Mouse (Mus musculus) frontal cortex, adult (tissue): ENCODE results near the gene Dlg2.

Source experiments
- ATAC-seq: cut with Nextera tagmentation; 2 replicates; pipeline ENCODE4 v1.9.2; 2017; ENCODE audit warnings: mild to moderate bottlenecking, moderate library complexity, mixed read lengths; ENCODE audit not compliant: low TSS enrichment

The Dlg2 gene

DNA sequence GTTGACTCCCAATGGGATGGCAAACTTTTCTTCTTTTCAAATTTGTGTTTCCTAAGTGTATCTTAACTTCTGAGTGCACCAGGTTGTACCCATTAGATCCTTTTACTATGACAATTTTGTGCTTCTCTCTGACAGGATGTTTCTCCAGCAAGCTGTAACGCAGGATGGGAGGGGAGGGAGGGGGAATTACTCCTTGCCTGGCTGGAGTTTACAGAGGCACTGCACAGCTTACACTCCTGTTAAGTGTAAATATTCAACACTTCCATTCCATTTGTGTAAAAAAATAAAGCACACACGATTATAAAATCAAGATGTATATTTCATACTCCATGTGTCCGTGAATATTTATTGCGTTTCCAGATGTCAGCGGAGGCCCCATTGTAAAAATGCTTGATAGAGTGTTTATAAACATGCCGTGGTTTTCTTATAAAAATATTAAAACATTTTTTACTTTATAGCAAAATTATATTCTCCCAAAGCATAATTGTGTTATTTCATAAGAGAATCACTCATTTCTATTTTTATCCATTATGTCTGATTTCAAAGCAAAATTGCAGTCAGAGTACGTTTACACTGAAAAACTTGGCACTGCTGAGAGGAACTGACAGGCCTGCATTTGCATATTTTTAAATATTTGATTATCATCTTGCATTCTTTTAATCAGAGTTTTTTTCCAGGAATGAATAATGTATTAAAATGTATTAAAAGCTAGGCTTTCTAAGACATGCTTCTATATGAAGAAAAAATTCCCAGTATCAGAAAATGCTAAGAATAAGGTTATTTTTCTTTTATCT is 1972.5 kb downstream of the Dlg2 start:
- ATAC-seq = no peak

DNA sequence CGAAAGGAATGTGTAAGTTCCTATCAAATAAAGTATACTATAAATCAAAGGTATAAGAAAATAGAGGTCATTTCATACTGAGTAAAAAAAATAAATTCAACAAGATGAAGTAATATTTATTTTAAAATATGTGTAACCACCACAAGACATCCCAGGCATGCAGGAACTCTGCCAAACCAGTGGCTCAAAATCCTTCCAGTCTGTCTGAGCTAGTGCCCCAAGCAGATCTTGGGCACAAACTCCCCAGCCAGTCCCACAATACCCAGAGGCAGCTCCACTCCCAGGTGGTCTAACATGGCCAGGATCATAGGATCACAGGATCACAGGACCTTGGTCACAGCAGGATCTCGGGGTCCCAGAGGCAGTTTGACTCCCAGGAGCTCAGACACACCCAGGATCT is 1977.7 kb downstream of the Dlg2 start:
- ATAC-seq = no peak

DNA sequence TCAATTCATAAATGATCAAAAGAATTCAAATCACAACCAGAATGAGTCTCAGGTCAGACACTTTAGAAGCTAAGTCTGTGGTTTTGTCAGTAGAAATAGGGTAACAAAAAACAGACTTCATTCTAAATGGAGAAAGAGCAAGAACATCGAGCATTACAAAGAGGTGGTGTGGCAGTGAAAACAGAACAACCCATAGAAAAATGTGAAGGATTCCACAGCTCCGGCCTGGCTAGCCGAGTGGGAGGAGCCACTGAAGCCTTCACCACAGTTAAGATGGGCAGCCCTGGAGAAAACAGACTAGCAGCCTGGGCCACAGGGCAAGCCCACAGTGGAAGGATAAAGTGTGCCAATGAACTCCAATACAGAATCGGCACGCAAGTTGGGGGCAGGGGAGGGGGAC is 1979.5 kb downstream of the Dlg2 start:
- ATAC-seq = no peak

DNA sequence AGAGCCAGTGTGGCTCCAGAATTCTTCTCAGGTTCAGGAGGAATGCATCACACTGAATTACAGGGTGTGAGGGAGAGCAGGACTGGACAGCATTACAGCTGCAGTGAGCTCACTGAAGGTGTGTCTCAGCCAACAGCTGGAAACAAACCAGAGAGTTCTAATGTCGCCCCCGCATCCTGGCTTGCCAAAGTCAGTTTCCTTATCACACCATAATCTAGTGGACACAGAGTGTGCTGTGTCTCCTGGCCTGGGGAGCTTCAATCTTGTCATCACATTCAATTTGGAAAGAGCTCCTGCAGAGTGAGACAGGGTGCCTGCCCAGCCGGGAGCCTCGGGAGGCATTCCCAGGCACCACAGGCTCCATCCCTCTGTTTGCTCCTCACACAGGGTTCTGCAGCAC is 1981.3 kb downstream of the Dlg2 start:
- no peak for ATAC-seq

DNA sequence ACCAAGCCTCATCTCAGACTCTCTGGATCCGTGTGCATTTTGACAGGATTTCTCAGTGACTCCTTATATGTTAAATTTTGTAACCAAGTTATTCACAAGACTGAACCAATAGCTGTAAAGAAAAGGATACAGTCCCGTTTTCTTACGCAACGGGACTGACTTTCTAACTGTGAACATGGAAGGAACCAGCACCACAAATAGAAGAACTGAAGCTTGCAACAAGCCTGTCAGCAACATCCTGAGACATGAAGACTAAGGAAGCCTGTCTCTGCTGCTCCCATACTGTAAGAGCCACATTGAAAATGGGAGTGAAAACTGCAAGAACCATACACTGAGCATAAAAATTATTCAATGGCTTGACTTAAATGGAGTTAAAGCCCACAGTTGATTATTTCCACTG is 1981.8 kb downstream of the Dlg2 start:
- ATAC-seq = no peak

DNA sequence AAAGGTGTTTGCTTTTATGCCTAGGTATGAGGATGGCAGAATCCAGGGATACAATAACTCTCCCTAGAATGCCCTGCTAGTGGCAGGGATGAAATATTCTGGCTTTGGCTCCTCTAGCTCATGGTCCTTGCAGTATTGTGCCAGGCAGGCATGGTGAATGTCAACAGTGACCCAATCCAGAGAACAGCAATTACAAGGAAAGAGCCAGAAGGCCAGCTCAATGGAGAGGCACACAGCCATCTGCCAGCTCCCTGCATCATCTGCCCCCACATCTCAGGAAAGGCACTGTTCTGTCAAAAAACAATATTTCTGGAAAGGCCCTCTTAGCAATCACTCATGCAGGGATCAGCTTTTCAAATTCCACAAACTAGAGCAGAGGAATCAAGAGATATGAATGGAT is 1984.1 kb downstream of the Dlg2 start:
- ATAC-seq = peak; percentile 55; the same call in 1 of the 2 replicates

DNA sequence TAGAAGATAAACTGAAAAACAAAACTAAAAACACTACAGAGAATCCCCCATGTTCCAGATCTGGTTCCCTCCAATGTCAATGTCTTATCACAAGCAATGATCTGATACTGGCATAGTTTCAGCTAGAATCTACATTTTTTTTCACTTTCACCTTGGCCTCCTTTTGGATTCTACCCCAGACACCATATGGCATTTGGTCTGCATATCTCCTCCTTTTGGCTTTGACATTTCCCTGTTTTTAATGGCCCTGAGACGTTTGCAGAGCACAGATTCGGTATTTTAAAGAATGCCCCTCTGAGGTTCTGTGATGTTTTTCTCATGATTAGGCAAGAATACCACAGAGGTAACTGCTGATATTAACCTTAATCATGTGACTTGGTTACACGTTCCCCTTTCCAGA is 1984.8 kb downstream of the Dlg2 start:
- ATAC-seq = no peak

DNA sequence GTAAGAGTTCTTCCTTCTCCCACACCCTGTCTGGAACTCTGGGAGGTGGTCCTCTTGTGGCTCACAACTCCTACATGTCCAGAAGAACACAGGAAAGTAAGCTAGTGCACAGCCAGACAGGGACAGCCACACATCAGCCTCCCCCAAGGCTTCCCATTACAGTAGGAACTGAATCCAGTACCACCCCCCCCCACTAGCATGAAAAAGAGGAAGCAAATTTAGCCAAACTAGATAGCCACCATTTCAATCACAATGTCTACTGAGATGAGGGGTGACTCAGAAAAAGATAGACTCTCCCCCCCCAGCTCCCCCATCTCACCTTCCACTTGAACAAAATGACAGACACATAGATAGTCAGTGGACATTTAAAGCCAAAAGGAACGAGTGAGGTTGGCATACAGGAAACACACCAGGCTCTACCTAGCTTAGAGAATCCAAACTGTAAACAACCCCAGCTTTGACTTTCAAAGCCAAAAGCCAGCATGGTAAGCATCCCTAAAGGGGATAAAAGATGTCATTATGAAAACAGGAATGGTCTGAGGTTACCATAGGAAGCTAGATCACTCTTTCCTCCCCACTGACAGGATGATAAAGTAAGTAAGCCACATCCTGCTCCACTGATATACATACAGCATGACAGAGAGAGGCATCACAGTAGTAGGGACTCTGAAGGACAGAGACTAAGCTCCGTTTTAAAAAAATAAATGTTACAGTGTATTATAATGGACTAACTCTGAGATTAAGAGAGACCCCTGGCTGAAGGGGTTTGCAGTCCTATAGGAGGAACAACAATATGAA is 1986.8 kb downstream of the Dlg2 start:
- ATAC-seq = no peak

DNA sequence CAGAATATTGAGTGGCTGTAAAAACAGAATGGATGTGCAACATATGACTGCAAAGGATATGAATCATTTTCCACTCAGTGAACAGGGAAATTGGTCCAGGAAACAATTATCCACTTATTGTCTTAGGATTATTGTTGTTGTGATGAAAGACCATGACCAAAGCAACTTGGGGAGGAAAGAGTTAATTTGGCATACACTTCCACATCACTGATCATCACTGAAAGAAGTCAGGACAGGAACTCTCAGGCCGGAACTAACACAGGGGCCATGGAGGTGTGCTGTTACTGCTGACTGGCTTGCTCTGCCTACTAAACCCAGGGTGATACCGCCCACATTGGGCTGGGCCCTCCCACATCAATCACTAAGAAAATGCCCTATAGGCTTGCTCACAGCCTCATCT is 1987.8 kb downstream of the Dlg2 start:
- no peak for ATAC-seq

DNA sequence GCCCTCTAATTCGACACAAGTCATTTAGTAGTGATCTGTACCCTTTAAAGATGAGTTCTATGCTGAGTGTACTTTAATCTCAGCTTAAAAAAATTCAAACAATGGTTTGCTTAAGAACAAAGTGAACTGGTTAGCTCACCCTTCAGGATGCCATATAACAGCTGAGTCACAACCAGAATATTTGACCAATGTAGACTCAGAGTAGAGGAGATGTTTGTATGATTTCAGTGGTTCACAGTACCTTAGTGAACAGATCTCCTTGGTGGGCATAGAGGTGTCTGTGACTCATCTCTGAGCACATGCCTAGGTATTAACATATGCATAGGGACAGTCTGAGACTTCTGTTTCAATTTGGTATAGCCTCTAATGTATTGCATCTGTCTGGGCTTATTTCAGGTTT is 2002.7 kb downstream of the Dlg2 start:
- no peak for ATAC-seq

DNA sequence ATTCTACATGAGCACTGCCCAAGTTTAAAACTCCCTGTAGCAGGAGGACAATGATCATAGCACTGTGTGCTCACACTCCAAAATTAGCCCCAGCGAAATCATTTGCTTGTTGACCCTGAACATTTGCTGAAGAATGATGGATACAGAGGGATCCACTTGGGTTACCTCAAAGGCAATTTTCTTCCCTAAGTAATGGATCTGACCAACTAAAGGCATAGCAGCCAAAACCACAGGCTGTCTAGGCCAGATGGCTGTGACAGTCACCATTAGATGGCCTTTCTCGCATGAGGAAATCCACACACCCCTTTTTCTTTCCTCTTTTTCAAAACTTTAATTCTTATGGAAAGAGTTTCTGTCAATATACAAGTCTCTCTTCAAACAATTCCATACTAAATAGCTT is 2003.3 kb downstream of the Dlg2 start:
- ATAC-seq = no peak

DNA sequence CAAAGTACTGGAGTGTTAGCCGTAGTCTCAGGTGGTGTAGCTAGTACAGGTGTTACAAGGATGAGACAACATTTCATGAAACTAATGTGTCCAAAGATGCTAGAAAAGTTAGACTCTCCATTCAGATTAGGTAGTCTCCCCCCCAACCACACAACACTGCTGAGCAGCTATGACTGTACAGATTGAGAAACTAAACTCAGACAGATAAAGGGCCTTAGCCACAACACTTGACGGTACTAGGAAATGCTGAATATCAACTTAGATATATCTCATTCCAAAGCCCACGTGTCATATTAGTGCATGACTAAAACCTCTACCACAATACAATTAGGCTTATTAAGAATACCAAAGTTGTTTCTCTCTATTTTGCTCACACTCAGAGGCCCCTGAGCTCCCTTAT is 2006.9 kb downstream of the Dlg2 start:
- ATAC-seq = no peak

DNA sequence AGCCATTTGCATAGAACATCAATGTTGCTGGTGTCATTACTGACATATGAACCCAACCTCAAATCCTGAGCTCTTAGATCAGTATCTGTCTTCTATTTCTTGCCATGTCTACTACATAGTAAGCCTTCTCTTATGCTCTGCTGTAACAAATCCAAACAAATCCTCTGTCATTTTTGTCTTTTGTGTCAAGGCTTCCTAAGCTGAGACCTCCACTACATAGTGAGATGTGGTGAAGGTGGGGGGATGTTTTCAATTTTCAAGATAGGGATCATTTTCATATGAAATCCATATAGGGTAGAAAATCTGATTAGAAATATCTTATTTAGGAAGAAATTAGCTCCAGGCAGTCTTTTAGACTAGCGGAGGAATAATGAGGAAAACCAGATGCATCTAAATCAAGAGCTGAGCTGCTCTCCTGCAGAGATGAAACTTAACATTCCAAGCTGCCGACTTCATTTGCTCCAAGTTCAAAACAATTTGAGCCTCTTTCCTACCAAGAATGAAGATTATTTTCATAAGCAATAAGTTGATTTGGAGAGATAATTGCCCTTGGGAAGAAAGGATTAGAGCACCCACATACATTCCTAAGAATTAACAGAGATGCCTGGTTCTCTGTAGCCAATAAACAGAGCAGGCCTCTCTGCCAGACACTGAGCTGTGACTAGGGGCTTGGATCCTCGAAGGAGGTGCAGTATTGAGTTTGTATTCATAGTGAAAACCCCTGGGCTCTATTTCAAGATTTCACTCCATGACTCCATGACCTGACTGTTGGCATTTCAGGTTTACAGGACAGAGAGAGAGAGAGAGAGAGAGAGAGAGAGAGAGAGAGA is 2009.6 kb downstream of the Dlg2 start:
- no peak for ATAC-seq

DNA sequence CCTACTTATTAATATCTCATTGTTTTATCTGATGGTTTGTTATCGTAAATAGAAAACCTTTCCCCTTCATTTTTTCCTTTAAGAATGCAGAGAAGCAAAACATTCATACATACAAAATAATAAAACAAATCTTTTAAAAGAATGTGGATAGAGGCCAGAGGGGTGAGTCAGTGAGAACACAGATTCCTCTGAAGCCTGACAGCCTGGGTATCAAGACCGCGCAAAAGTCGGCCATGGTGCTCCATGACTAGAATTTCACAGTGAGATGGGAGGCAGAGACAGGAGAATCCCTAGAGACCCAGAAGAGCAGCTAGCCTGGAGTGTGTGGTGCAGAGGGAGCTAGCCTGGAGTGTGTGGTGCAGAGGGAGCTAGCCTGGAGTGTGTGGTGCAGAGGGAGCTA is 2010.4 kb downstream of the Dlg2 start:
- ATAC-seq = no peak

DNA sequence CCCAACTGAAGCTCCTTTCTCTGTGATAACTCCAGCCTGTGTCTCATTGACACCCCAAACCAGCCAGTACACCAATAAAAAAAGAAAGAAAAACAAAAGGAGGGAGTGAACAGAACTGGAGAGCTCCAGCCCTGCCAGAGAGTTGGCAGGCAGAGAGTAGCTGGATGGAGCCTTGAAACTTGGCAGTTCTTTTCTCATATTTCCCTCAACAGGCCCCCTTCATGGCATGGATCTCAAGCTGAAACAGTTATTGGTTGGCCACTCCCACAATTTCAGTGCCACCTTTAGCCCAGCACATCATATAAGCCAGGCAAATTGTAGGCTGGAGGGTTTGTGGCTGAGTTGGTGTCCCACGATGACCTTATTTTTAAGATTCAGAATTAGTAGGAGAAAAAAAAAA is 2015.8 kb downstream of the Dlg2 start:
- no peak for ATAC-seq

DNA sequence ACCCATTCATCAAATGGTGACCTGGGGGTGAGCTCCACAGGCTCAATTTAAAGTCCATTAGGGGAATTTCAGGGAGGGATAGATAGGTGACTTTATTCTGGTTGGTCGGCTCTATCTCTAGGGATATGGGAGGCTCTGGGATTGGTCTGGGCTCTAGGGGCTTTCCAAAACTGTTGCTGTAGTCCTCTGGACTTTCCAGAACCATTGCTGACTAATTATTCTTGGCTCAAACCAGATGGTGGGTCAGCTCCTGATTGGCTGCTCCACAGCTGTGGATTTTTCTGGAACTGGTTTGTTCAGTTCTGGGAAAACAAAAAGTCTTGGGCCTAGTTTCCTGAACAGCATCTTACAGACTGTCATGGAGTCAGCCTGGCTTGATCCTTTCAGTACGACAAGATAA is 2017.0 kb downstream of the Dlg2 start:
- ATAC-seq = no peak
